Mouse (Mus musculus): ENCODE results near the gene Piezo1.
"Not testable (repeated sequence)": the region's sequence is repeated elsewhere in the genome, so short reads cannot be mapped to it uniquely, and the experiment has no call there.

Gene Piezo1

DNA sequence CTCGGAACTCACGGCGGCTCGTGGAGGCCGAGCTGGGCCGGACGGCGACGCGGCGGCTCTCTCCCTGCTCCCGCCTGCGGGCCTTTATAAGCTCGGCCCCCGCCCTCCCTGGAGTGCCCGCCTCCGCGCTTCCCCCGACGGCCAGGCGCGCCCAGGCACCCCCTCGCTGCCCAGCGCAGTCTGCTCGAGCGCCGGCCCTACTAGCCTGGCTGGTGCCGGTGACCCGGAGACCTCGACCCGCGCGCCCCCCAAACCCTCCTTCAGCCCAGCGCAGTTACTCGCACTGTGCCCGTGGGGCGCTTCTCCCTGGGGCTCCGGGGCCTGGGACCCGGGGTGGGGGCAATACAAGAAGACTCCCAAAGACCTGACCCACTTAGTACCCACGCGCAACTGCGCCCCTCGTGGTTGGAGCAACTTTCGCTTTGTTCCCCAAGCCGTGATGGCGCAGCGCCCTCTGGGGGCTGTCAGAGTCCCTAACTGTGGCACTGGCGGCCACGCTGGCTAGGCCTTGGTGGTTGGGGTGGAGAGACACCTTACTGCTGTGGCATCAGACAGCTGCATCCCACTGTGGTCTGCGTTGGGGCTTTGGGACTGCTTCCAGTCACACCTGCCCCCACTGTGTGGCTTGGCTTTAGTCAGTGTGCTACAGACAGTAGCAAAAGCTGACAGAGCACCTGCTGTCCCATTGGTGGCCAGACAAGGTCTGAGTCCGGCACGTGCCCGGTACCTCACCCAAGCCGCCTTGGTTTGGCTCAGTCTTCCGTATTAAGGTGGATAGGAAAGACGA is at the start of gene Piezo1:
TSS of gene Piezo1 (minus strand) at position 65 of the 787 bp plus-strand sequence.
- peak; percentile 87 for DNase-seq (ENCODE audit: low spot score)

DNA sequence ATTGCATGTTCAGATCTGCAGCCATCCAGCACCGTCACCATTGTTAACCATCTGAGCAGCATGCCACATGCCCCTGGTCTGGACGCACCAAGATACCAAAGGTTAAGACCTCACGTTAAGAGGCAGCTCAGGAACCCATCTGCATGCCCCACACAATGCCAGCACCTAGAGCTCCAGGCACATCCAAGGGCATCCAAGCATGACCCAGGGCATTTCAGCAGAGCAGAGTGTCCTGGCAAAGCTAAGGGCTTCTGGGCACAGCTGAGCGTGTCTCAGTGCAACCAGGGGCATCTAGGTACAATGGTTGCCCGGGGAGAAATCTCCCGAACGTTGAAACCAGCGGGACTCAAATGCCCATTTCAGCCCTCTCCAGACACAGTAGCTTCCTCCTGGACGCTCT is 49.5 kb upstream of the Piezo1 start:
- DNase-seq (ENCODE audit: low spot score) = no peak

DNA sequence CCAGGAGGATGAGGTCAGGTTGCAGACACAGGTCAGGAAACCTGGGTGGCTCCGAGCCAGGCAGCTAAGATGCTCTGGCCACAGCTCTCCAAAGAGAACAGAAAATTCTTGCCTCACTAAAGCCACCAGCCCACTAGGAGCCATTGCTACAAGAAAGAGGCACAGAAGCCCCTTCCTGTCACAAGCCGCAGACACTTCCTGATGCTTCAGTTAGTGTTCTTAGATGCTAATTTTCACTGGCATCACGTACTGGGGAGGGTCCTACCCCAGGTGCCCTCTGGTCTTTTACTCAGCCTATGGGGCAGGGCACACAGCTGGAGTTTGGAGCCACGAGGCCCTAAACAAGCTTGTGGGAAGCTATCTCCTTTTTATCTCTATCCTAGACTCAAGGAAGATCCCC is 44.9 kb upstream of the Piezo1 start:
- DNase-seq (ENCODE audit: low spot score) = no peak

DNA sequence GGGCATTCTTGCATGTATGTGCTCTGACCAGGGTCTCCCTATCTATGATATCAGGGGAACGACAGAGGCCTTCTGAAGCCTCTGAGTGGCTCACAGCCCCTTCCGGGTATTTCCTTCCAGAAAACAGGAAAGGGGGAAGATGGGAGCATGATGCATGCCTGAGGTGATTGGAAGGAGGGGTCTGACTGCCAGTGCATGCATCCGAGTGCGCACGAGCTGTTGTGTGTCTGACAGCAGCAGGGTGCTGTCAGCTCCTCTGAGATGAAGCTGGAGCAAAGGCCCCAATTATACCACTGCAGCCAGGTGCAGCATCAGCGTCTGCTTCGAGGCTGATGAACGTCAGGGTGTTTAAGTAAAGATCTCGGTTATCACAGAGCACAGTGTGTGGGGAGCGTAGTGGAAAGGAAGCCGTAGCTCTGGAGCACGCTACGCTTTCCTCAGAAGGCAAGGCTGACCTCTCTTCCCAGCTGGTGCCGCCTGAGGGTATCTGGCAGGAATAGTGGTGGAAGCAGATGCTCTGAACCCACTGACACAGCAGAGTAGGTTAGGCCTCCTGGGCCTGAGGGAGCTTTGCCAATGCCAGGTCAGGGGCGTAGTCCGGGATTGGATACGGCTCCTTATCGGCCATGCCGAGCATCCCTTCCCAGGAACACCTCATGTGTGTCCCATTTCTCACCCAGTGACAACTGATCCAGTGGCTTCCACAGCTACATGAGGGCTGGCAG is 42.8 kb upstream of the Piezo1 start:
- no peak for DNase-seq (ENCODE audit: low spot score)

DNA sequence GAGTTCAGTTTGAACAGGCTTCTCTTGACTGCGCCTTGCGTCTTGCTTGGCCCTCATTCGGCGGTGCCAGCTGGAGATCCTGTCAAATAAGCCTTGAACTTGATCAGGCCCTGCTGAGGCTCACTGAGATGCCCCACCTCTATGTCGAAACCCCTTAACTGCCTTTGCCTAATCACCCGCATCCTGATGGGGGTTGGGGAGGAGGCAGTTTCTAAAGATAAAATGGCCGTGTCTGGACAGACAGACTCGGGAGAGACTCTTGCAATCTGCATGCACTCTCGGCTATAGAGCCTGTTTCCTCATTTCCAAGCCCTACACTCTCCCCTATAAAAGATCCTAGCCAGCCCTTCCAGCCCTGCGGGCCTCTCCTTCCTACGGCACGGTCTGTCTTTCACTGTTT is 42.1 kb upstream of the Piezo1 start:
- DNase-seq (ENCODE audit: low spot score) = no peak

DNA sequence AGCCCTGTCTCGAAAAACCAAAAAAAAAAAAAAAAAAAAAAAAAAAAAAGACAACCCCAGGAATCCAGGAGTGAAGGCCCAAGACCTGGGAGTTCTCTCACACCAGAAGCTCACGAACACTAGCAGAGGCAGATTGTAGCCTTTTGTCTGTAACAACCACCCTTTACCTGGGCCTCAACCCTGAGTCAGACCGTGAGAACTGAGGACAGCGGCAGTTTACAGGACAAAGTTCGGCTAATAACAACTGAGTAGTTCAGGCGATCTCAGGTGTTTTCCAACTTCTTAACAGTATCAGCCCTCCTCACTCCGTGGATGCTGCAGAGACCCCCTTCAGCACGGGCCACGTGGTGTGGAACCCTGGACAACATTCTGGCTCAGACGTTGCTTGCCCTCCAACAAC is 35.6 kb upstream of the Piezo1 start:
- DNase-seq (ENCODE audit: low spot score) = no peak

DNA sequence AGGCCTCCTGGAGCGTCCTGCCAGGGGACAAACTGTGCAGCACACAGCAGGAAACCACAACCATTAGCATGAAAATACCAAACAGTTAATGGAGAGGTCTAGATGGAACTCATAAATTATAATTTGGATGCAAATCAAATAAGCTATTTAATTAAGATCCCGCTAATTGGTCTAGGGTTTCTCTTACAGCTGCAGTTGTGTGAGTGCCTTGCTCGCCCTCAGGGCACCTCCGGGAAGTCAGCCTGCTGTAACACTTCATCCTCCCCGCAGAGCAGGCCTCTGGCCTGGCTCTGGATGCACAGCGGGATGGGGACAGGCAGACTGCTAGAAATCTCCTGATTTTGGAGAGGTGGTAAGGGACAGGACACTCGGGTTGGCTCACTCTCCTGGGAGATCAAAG is 35.0 kb upstream of the Piezo1 start:
- no peak for DNase-seq (ENCODE audit: low spot score)

DNA sequence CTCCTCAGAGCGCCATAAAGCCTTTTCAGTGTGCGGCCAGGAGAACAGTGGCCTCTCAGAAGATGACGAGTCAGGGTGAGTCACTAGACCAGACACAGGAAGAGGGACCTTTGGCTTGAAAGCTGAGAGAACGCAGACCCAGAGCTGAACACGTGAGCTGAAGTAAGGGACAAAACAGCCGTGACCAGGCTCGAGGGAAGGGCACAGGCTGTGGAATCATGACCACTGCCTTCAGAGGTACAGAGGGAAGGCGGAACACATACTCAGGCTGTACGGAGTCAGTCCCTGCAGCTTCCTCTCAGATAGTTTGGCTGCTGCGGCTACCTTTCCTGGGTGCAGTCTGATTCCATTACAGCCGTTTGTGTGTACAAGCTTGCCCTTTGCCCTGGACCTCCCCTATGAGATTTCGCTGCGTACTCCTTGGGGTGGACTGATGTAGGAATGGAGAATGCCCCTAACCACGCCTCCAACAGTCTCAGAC is 34.3 kb upstream of the Piezo1 start:
- peak; percentile 84 for DNase-seq (ENCODE audit: low spot score)

DNA sequence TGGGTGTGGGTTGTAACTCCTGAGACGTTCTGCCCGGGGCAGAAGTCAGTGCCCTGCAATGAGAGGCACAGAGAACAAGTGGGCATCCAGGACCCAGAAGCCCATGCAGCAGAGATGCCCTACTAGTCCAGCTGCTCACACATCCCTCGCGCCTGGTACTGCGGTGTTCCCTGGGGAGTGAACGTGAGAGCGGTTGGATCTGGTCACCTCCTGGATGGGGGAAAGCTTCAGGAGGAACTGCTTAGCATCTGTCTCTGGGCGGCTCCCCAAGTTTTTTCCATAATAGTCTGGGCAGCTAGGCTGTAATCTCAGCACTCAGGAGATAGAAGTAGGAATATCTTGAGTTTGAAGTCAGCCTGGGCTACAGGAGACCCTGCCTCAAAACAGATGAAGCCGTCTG is 33.9 kb upstream of the Piezo1 start:
- DNase-seq (ENCODE audit: low spot score) = no peak

DNA sequence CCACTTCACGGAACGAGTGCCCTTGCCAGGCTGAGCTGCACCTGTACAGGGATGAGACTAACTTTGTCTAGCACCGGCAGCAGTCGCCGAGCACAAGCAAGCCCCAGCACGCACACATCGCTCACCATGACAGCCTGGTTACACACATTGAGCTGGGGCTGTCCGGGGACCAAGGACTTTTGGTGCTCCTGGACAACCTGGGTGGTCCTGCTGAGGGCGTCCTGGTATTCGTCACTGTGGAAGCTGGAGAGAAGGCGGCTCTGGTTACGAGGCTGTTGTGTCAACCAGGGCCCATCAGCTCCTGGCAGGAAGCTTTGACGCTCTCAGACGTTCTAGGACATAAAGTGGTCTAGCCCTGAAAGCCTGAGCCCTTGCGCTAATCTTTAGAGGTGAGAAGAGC is 29.8 kb upstream of the Piezo1 start:
- DNase-seq (ENCODE audit: low spot score) = no peak

DNA sequence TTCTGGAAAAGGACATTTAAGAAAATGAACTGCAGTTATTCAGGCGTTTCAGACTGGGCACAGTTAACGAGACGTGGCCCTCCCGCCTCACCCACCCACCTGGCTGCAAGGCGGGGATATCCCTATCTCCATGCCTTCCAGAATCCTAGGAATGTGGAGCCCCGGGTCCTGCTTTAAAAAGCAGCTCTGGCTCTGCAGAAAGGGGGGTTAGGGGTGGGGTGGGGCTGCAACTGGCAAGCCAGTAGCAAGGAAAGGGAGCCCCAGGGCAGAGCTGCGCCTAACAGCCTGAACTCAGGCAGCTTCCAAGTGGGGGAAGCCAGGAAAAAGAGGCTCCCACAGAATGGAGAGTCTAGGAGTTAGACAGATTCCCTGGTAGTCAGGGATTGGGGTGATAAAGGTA is 28.1 kb upstream of the Piezo1 start:
- peak; percentile 56 for DNase-seq (ENCODE audit: low spot score)

DNA sequence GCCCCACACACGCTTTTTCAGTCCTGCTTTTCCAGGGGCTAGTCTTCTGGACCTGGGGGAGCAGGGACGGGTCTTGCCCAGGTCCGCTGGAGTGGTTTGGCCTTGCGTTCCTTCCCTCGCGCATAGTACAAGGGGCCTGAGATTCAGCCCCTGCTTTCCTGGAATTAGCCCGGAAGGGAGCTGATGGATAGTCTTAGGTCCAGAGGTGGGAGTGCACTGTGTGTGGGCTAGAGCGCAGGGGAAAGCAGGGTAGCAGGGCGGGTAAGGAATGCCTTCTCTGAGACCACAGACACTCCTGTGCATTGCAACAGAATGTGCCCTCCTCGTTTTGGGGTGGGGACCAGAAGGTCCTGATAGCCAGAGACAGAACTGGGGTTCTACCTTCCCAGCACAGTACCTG is 26.0 kb upstream of the Piezo1 start:
- no peak for DNase-seq (ENCODE audit: low spot score)

DNA sequence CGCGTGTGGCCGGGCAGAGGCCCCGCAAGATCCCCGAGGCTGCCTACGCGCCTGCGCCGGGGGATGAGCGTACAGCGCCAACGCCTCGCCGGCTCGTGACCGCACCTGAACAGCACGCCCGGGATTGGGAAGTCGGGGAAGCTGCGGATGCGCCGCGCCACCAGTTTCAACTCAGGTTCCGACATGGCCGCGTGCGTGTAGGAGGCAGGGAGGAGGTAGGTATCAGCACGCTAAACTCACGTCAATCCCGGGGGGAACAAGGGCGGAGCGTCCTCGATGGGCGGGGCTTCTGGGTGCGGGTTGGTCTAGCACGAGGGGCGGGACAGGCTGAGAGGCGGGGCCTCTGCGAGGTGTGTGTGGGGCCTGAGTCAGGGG is 25.5 kb upstream of the Piezo1 start, which contains the start of gene Aprt:
TSS of gene Aprt (minus strand) at position 262 of the 375 bp plus-strand sequence.
- DNase-seq (ENCODE audit: low spot score) = peak; percentile 99

DNA sequence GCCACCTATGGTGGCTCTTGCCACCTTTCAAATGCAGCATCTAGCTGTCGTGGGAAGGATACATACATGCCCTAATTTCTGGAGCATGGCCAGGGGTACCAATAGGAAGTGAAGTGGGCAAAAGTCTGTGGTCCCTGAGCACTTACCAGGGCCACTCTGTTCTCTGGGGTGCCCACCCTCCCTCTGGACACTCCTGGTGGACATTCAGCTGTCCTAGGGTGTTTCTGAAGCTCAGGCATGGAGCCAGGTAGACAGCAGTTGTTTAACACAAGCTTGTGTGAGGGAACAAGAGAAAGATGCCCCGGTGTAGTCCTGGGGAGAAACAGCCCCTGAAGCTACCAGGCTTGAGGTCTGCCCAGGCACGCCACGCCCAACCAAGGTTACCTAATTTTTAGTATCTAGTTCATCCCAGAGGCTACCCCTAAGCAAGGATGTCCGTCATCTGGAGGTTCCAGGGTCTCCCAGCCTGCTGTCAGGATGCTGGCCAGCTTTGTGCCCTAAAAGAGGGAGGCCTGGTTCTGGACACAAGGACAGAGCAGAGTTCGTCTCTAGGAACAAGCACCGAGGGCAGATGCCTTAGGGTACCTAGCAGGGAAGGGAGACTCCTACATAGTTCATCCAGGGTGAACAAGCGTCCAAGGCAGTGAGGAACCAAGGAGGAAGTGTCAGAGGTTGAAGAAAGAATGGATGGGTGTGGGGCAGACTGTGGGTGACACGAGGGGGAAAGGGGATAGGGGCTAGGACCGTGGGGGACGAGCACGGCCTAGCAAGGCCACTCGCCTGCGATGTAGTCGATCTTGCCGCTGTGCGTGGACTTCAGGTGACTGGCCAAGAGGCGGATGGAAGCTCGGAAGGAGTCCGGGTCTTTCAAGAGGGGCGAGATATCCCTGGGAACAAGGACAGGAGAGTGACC is 24.9 kb upstream of the Piezo1 start:
- DNase-seq (ENCODE audit: low spot score) = peak; percentile 40

DNA sequence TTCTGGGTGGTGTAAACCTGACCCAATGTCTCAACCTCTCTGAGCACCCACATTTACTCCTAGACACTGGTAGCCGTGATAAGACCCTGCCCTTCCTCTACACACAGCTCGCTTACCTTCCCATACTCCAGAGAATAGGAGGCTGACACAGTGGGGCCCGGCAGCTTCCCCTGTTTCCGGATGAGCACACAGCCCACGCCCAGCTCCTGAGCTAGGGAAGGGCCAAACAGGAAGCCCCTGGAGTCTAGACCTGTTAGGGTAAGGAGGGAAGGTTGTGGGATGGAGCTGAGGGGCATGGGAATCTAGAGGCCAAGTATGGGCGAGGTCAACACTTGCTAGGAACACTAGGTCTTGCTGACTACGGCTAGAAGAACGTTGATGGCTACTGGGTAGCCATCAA is 24.2 kb upstream of the Piezo1 start:
- no peak for DNase-seq (ENCODE audit: low spot score)

DNA sequence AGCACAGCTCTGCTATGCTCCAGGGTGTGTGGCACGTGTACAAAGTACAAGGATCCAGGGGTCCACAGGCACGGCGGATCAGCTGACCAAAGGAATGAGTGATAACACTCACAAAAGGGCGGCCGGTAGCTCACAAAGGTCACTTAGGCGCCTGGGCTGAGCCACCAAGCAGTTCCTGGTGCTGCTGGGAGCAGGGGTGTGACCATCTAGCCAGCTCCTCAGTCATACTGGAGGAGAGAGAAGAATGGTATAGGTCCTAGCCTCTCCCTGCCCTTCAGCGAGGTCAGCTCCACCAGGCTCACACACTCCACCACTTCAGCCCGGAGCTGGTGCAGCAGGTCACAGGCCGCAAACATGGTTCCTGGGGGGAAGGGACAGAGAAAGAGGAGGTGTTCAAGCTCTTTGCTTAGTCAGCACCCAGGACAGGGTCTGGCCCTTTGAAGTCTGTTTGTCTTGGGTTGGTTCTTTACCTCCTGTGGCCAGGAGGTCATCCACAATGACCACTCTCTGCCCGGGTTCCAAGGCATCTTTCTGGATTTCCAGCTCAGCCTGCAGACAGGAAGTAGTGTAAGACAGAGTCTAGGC is 23.6 kb upstream of the Piezo1 start:
- DNase-seq (ENCODE audit: low spot score) = peak; percentile 93

DNA sequence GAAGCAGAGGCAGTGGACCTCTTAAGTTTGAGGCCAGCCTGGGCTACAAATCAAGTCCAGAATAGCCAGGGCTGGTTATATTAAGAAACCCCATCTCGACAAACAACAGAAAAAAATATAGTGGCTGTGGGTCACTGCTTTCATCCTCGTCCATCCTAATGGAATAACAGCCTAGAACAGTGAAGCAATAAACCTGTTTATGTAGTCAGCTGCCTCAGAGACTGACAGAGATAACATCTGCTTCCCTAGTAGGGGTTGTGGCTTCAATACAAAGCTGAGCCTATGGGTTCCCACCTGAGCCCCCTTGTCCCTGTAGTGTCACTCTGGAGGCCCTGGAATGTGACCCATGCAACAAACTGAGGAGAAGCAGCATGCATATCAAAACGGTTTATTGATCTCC is 23.1 kb upstream of the Piezo1 start:
- DNase-seq (ENCODE audit: low spot score) = no peak

DNA sequence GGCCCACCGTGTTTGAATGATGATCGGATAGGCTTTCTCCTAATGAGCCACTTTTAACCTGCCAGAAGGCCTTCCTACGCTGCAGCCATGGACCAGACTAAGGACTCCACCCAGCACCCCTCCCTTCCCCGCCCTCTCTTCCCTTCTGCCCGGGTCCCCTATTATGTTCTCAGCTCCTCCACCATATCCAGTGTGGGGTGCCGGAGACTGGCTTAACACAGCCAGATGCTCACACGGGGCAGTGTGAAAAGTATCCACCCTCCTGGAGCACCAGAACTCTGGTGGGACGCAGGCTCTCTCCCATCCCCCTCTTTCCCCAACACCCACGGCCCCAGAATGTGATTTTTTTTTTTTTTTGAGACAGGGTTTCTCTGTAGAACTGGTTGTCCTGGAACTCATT is 22.4 kb upstream of the Piezo1 start:
- peak; percentile 40 for DNase-seq (ENCODE audit: low spot score)

DNA sequence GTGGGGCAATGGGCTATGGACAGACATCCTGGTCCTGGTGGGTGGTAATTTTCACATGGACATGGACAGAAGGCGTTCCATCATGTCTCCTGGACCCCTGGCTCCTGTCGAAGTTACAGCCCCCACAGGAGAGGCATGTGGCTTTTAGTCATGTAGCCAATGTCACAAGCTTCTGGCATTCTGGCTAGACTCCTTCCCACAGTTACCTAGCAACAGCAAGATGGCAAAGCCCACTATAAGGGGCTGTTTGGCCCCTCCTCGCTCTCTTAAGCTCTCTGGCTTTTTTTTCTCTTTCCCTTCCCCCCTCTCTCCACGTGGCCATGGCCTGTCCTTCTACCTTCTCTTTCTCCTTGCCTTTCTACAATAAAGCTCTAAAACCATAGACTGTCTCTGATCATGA is 22.0 kb upstream of the Piezo1 start:
- DNase-seq (ENCODE audit: low spot score) = not testable (repeated sequence)

DNA sequence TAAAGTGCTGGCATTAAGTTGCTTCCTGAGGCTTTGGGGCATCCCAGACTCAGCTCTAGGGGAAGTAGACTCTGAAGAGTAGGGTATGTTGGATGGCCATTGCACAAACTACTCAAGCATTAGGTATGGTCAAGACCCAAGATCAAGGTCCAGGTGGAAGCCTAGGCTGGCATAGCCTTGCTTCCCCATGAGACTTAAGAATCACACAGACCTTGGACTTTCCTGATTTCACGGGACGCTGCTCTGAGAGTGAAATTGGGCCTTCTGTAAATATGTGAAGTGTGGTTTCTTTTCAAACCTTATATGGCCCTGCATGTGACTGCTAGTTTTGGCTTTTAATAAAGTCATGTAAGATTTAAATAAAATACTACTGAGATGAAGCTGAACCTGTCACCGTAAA is 21.6 kb upstream of the Piezo1 start:
- DNase-seq (ENCODE audit: low spot score) = no peak

DNA sequence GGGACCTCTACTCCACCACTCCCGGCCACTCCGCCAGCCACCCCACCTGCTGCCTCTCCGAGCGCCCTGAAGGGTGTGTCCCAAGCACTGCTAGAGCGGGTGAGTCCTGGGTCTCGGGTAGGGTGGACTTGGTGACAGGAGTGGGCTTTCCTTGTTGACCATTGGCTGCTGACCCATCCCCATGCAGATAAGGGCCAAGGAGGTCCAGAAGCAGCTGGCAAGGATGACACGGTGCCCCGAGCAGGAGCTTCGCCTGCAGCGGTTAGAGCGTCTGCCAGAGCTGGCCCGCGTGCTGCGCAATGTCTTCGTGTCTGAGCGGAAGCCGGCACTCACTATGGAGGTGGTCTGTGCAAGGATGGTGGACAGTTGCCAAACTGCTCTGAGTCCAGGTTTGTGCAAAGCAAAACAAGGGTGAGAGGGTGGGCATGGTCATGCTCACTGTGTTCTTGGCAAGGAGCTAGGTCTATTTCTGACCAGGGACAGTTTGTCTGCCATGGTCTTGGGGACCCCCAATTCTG is 20.7 kb upstream of the Piezo1 start:
- DNase-seq (ENCODE audit: low spot score) = no peak

DNA sequence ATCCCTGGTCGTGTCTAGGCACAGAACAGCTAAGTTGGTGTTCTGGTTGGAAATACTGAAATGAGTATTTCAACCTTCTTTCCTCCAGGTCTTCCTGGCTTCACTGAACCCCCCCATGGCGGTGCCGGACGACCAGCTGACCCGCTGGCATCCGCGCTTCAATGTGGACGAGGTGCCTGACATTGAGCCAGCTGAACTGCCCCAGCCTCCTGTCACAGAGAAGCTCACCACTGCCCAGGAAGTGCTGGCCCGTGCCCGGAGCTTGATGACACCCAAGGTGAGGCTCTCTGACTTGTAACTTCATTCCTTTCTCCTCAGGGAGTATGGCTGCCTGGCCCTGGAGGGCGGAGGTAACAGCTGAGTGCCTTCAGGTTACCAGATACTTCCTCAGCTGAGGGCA is 20.0 kb upstream of the Piezo1 start:
- no peak for DNase-seq (ENCODE audit: low spot score)

All from yolk sac, embryonic 10.5 days (tissue).